Mouse (Mus musculus) midbrain, embryonic 16.5 days (tissue): ENCODE data around the gene Dmrtc2. TPM values are rescaled to one million over a fixed set of nuclear protein-coding genes. Genes with fewer than 3 reads are reported as not detected.

ENCODE experiments used
- ATAC-seq: fragments of 200-750 bp; cut with Nextera tagmentation; 2 replicates; pipeline ENCODE4 v1.8.0; 2017; ENCODE audit warnings: moderate TSS enrichment
- H3K27ac ChIP-seq: fragments of 300-500 bp; sonication (generic); 2 replicates; pipeline ENCODE4 v1.5.1; 2014; ENCODE audit warnings: mild to moderate bottlenecking, low read length, mixed read lengths
- H3K27me3 ChIP-seq: fragments of 300-500 bp; sonication (generic); 2 replicates; pipeline ENCODE4 v1.6.1; 2014; ENCODE audit warnings: low read depth, low read length, mixed read lengths; ENCODE audit not compliant: control insufficient read depth, insufficient read depth
- H3K36me3 ChIP-seq: fragments of 300-500 bp; sonication (generic); 2 replicates; pipeline ENCODE4 v1.6.1; 2014; ENCODE audit warnings: mild to moderate bottlenecking, low read length, moderate library complexity, mixed read lengths; ENCODE audit not compliant: control insufficient read depth, insufficient read depth
- H3K4me1 ChIP-seq: fragments of 300-500 bp; sonication (generic); 2 replicates; pipeline ENCODE4 v1.6.1; 2014; ENCODE audit warnings: mild to moderate bottlenecking, low read length, mixed read lengths; ENCODE audit not compliant: control insufficient read depth, insufficient read depth
- H3K4me2 ChIP-seq: fragments of 300-500 bp; sonication (generic); 2 replicates; pipeline ENCODE4 v1.6.1; 2014; ENCODE audit warnings: mild to moderate bottlenecking, low read length, mixed read lengths
- H3K4me3 ChIP-seq: fragments of 300-500 bp; sonication (generic); 2 replicates; pipeline ENCODE4 v1.5.1; 2014; ENCODE audit warnings: low read depth, mild to moderate bottlenecking, low read length, moderate library complexity, mixed read lengths
- H3K9ac ChIP-seq: fragments of 300-500 bp; sonication (generic); 2 replicates; pipeline ENCODE4 v1.6.1; 2014; ENCODE audit warnings: low read depth, low read length, mixed read lengths
- H3K9me3 ChIP-seq: fragments of 300-500 bp; sonication (generic); replicated peaks from 2 replicates; pipeline ENCODE4 v1.6.1; 2014; ENCODE audit warnings: mild to moderate bottlenecking, low read length, mixed read lengths; ENCODE audit not compliant: control insufficient read depth, poor library complexity, severe bottlenecking
- WGBS: fragments of 180-500 bp; shearing (Covaris S2); extraction: QIAGEN DNeasy Blood & Tissue Kit; methylation state at CpG from one replicate; pipeline ENCODE4 v1.1.7; 2014; 5-methylcytosine and 5-hydroxymethylcytosine counted together
- polyA plus RNA-seq: library from polyadenylated mRNA; unstranded; fragments of >200 nt; fragmentation: Nextera tagmentation; extraction: Ambion mirVana; gene quantifications from 2 replicates; pipeline ENCODE4 v1.2.1, GENCODE M21; 2015

Dmrtc2 gene
- polyA plus RNA-seq, 1 experiment from 2014 or later: 0.25 TPM

DNA sequence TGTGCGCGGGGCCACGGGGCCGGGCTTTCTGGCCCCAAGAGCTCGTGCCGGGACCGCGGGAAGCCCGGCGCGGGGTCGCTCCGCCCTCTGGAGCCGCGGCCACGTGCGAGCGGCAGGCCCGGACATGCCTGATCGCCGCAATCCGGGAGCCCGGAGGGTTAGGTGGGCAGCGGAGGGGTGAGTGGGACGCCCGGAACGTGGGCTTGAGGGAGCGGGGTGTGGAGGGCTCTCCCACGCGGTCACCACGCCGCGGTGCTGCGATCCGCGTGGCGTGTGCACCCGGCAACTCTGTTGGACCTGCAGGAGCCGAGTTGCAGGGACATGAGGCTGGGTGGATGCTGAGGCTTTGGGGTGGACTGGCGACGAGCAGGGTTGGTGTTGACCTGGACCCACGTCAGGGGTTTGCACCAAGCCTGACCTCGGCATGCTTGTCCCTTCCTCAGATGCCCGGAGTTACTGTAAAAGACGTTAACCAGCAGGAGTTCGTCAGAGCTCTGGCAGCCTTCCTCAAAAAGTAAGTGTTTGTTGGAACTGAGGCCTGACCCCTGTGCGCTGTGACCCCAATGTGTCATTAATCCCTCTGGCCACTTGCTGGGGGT, 14.9 kb downstream of the Dmrtc2 start:
- peaks cover 19% of the 10 kb centered on the region for H3K4me1 ChIP-seq
- H3K4me2 ChIP-seq: peak overlapping the region; percentile 84
- peak; percentile 2; the same call in 1 of the 2 replicates for ATAC-seq
- H3K27me3 ChIP-seq: no peaks in the 10 kb centered on the region
- no peaks in the 10 kb centered on the region for H3K9me3 ChIP-seq
- H3K36me3 ChIP-seq: peaks cover 14% of the 10 kb centered on the region; the same call in 1 of the 2 replicates
- H3K27ac ChIP-seq: peak overlapping the region; percentile 85
- under 1% methylated on average over 39 of the region's 47 CpGs for WGBS
- H3K4me3 ChIP-seq: peak overlapping the region; percentile 82
- H3K9ac ChIP-seq: peak overlapping the region; percentile 99

GRCm38 (mm10) chr7:24885468-24886307, 15.8 kb downstream of the Dmrtc2 start:
- H3K4me3 ChIP-seq: peak overlapping the region; percentile 82
- peak overlapping the region; percentile 99 for H3K9ac ChIP-seq
- no peaks in the 10 kb centered on the region for H3K27me3 ChIP-seq
- H3K4me1 ChIP-seq: peaks cover 19% of the 10 kb centered on the region
- H3K9me3 ChIP-seq: no peaks in the 10 kb centered on the region
- ATAC-seq: no peak
- H3K36me3 ChIP-seq: peaks cover 16% of the 10 kb centered on the region; the same call in 1 of the 2 replicates
- peak overlapping the region; percentile 84 for H3K4me2 ChIP-seq
- H3K27ac ChIP-seq: no peak overlapping the region
- 48% methylated on average over 12 of the region's 12 CpGs for WGBS

GRCm38 (mm10) chr7:24886308-24886633, 16.4 kb downstream of the Dmrtc2 start:
- WGBS: 74% methylated on average over 4 of the region's 4 CpGs
- H3K4me2 ChIP-seq: peak overlapping the region; percentile 84
- H3K27me3 ChIP-seq: no peaks in the 10 kb centered on the region
- H3K9me3 ChIP-seq: no peaks in the 10 kb centered on the region
- no peak for ATAC-seq
- no peak overlapping the region for H3K27ac ChIP-seq
- peaks cover 19% of the 10 kb centered on the region for H3K4me1 ChIP-seq
- H3K4me3 ChIP-seq: no peak overlapping the region
- peak overlapping the region; percentile 99; the same call in 1 of the 2 replicates for H3K9ac ChIP-seq
- H3K36me3 ChIP-seq: peaks cover 16% of the 10 kb centered on the region; the same call in 1 of the 2 replicates

DNA sequence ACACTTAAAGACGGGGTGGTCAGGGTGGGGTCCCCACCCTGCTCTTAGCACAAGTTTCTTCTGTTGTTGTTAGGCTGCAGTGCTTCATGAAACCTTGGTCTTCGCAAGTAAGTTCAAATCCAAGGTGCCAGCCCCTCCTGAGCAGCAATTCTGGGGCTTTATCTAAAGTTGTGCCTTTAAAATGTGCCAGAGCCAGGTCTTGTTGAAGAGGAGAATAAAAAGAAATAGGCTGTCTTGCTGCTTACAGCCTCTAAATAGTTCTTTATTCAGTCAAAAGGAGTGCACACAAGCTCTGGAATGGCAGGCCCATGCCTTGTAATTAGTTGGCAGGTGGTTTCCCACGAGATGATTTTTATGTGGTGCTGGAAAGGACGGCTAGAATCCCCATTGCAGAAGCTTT, 17.2 kb downstream of the Dmrtc2 start:
- H3K27ac ChIP-seq: no peak overlapping the region
- no peak overlapping the region for H3K4me2 ChIP-seq
- peaks cover 16% of the 10 kb centered on the region; the same call in 1 of the 2 replicates for H3K36me3 ChIP-seq
- WGBS: 78% methylated on average over 4 of the region's 4 CpGs
- peaks cover 19% of the 10 kb centered on the region for H3K4me1 ChIP-seq
- ATAC-seq: no peak
- no peaks in the 10 kb centered on the region for H3K9me3 ChIP-seq
- no peaks in the 10 kb centered on the region for H3K27me3 ChIP-seq
- peak overlapping the region; percentile 22; the same call in 1 of the 2 replicates for H3K9ac ChIP-seq
- no peak overlapping the region for H3K4me3 ChIP-seq

GRCm38 (mm10) chr7:24889431-24890220, 19.8 kb downstream of the Dmrtc2 start:
- H3K27ac ChIP-seq: no peak overlapping the region
- WGBS: 83% methylated on average over 6 of the region's 6 CpGs
- ATAC-seq: no peak

DNA sequence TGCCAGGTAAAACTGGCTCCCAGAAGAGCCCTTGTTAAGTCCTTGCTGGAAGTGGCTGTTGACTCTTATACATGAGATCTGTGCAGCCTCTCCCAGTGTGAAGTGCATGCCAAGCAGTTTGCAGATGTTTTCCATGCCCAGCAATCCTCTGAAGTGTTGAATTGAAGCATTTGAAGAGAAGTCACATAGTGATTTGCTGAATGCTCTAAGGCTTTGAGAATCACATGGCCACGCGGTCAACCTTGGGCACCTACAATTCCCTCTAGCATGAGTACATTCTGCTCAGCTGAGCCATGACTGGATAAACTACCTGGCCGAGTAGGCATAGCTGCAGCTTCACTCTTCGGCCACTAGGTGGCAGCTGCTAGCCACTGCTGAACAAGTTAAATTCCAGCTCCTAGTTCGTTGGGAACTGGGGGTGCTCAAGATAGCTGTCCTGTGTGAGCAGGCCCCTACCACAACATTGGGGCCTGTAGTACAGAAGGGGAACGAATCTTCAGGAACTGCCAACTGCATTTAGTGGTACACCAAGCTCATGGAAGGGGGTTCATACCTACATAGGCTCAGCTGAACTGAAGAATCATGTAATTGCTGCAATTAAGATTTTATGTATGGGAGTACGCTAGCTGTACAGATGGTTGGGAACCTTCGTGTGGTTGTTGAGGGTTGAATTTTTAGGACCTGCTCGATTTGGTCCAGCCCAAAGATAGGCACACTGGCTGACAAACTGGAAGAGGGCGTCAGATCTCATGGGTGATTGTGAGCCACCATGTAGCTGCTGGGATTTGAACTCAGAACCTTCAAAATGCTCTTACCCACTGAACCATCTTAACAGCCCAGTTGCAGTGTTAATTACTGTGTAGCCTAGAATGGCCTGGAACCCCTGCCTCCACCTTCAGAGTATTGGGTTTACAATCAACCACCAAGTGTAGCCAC, 20.7 kb downstream of the Dmrtc2 start:
- Histone ChIP-seq H3K9ac (no peak overlapping the region), H3K9me3 (no peaks in the 10 kb centered on the region), H3K36me3 (peaks cover 16% of the 10 kb centered on the region; the same call in 1 of the 2 replicates), H3K4me3 (no peak overlapping the region), H3K27ac (no peak overlapping the region), H3K4me1 (peaks cover 13% of the 10 kb centered on the region), H3K4me2 (no peak overlapping the region), H3K27me3 (no peaks in the 10 kb centered on the region)
- WGBS: 30% methylated on average over 10 of the region's 10 CpGs
- ATAC-seq: peak; percentile 47

More at GRCm38 (mm10) chr7:24889431-24890220, 19.8 kb downstream of the Dmrtc2 start:
- H3K4me3 ChIP-seq: no peak overlapping the region
- no peaks in the 10 kb centered on the region for H3K27me3 ChIP-seq
- no peaks in the 10 kb centered on the region for H3K9me3 ChIP-seq
- peaks cover 19% of the 10 kb centered on the region for H3K4me1 ChIP-seq
- no peak overlapping the region for H3K4me2 ChIP-seq
- no peak overlapping the region for H3K9ac ChIP-seq
- H3K36me3 ChIP-seq: peaks cover 16% of the 10 kb centered on the region; the same call in 1 of the 2 replicates

DNA sequence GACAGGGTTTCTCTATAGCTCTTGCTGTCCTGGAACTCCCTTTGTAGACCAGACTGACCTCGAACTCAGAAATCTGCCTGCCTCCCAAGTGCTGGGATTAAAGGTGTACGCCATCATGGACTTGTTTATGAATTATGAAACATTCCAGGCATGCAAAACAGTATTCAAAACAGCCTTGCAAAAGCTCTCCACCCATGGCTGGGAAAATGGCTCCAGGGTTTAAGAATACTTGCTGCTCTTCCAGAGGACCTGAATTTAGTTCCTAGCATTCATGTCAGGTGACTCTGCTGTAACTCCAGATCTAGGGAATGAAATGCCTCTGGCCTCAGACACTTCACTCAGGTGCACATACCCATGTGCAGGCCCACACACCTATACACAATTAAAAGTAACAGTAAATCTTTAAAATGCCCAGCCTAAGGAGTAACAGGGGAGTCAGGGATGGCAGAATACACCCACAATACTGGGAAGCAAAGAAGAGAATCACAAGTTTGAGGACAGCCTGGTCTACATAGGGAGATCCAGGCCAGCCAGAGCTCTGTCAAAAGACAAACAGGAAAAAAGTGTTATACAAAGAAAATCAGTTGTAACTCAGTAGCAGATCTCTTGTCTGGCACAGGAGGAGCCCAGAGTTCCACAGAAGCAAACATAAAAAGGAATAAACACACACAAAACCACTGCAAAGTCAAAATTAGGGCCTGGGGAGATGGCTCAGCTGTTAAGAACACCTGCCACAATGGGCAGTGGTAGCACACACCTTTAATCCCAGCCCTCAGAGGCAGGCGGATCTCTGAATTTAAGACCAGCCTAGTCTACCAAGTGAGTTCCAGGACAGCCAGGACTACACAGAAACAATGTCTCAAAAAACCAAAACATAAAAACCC, 21.6 kb downstream of the Dmrtc2 start:
- H3K4me3 ChIP-seq: no peak overlapping the region
- H3K4me1 ChIP-seq: peaks cover 4% of the 10 kb centered on the region
- H3K4me2 ChIP-seq: no peak overlapping the region
- no peak for ATAC-seq
- H3K27me3 ChIP-seq: no peaks in the 10 kb centered on the region
- no peak overlapping the region for H3K27ac ChIP-seq
- peaks cover 15% of the 10 kb centered on the region; the same call in 1 of the 2 replicates for H3K36me3 ChIP-seq
- no peak overlapping the region for H3K9ac ChIP-seq
- 63% methylated on average over 3 of the region's 3 CpGs for WGBS
- no peaks in the 10 kb centered on the region for H3K9me3 ChIP-seq
